Mouse (Mus musculus) myocyte (in vitro differentiated cells): ENCODE measurements around the gene Krtap31-2. TPM values are rescaled to one million over a fixed set of nuclear protein-coding genes. Genes with fewer than 3 reads are reported as not detected.

Experiments
- H3K27me3 ChIP-seq: one replicate; pipeline ENCODE4 v1.6.1; 2011; ENCODE audit not compliant: control insufficient read depth, insufficient read depth, insufficient read length
- H3K36me3 ChIP-seq: one replicate; pipeline ENCODE4 v1.6.1; 2011; ENCODE audit not compliant: control insufficient read depth, insufficient read depth
- H3K4me2 ChIP-seq: one replicate; pipeline ENCODE4 v1.6.1; 2011; ENCODE audit warnings: low read depth, control low read depth
- H3K4me3 ChIP-seq: one replicate; pipeline ENCODE4 v1.5.1; 2011; ENCODE audit warnings: mild to moderate bottlenecking, control low read depth, moderate library complexity
- H3K79me2 ChIP-seq: one replicate; pipeline ENCODE4 v1.6.1; 2011; ENCODE audit not compliant: control insufficient read depth, insufficient read depth
- H3ac ChIP-seq: one replicate; pipeline ENCODE4 v1.6.1; 2011; ENCODE audit not compliant: control insufficient read depth, insufficient read length
- CEBPB ChIP-seq: IDR thresholded peaks from 2 replicates; pipeline ENCODE4 v1.6.1; 2011; ENCODE audit warnings: mild to moderate bottlenecking, moderate library complexity; ENCODE audit not compliant: poor library complexity, insufficient read depth, severe bottlenecking
- E2F4 ChIP-seq: IDR thresholded peaks from one replicate; pipeline ENCODE4 v1.6.1; 2011; ENCODE audit warnings: mild to moderate bottlenecking, control low read depth, moderate library complexity; ENCODE audit not compliant: insufficient read depth
- MAX ChIP-seq: IDR thresholded peaks from one replicate; pipeline ENCODE4 v1.6.1; 2011; ENCODE audit warnings: low read depth, mild to moderate bottlenecking, control low read depth
- MYOD1 ChIP-seq, 3 experiments: IDR thresholded peaks; one replicate each; pipeline ENCODE4 v1.6.1; 2011; ENCODE audit warnings: control low read depth in 2 of 3, low read depth in 2 of 3, mild to moderate bottlenecking in 2 of 3, moderate library complexity in 1 of 3; ENCODE audit not compliant: insufficient read length in 2 of 3, control insufficient read depth in 1 of 3
- MYOG ChIP-seq, 3 experiments: IDR thresholded peaks; one replicate each; pipeline ENCODE4 v1.6.1; 2011; ENCODE audit warnings: control low read depth in 2 of 3, low read depth in 2 of 3, mild to moderate bottlenecking in 2 of 3; ENCODE audit not compliant: insufficient read length in 2 of 3, control insufficient read depth in 1 of 3, insufficient read depth in 1 of 3
- POLR2AphosphoS2 ChIP-seq: IDR thresholded peaks from one replicate; pipeline ENCODE4 v1.6.1; 2011; ENCODE audit warnings: low read depth, control low read depth; ENCODE audit not compliant: insufficient read length
- TCF12 ChIP-seq: IDR thresholded peaks from one replicate; pipeline ENCODE4 v1.6.1; 2011; ENCODE audit warnings: mild to moderate bottlenecking, control low read depth; ENCODE audit not compliant: poor library complexity, insufficient read depth, severe bottlenecking
- TCF3 ChIP-seq: IDR thresholded peaks from one replicate; pipeline ENCODE4 v1.6.1; 2011; ENCODE audit warnings: low read depth, control low read depth; ENCODE audit not compliant: insufficient read length
- USF1 ChIP-seq: IDR thresholded peaks from one replicate; pipeline ENCODE4 v1.6.1; 2011; ENCODE audit warnings: low read depth, mild to moderate bottlenecking, control low read depth, moderate library complexity
- polyA plus RNA-seq: library from polyadenylated mRNA; unstranded; fragments of >200 nt; fragmentation: generic; extraction: Trizol; gene quantifications from one replicate; pipeline ENCODE4 v1.2.1, GENCODE M21; 2012; ENCODE audit warnings: missing spikeins

The Krtap31-2 gene
- polyA plus RNA-seq, 1 experiment: not detected

DNA sequence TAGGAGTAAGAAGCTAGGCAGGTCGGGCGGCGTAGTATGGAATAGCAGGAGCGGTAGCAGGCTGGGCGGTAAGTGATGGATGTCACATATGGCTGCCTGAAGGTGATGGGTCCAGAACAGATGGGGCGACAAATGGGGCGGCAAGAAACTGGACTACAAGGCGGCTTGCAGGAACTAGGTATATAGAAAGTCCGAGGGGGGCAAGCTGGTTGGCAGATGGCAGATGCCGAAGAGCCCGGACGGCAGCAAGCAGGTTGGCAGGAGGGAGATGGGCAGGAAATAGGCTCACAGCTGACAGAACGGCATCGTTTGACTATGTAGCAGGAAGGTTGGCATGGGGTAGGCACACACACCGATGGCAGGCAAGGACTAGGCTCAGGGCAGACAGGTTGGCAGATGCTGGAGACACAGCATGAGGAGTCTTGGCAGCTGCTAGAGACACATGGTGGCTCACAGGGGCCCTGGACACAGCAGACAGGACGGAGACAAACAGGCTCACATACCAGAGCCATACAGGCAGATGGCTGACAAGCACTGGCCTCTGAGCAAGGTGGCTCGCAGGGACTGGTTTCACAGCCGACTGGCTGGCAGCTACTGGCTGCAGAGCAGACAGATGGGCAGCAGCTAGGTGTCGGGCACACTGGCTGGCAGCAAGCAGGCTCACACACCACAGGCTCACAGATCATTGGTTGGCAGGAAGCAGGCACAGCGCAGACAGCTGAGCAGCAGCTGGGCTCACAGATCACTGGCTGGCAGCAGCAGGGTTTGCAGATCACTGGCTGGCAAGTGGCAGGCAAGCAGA lies 49.4 kb downstream of the Krtap31-2 start:
- H3K27me3 ChIP-seq: peaks cover 11% of the 10 kb centered on the region
- H3K4me2 ChIP-seq: peak overlapping the region; percentile 32
- TF ChIP-seq CEBPB (no peak), USF1 (no peak), TCF3 (peak; percentile 92), MYOG (IDR thresholded peaks at IDR 0.05; ENCODE audit: control insufficient read depth in 1 of 3, insufficient read depth in 1 of 3, insufficient read length in 2 of 3, low read depth in 2 of 3) (peak in 2 of 3 experiments; percentile 82 to 97), MYOD1 (IDR thresholded peaks at IDR 0.05; ENCODE audit: control insufficient read depth in 1 of 3, insufficient read length in 2 of 3, low read depth in 2 of 3) (peak in 2 of 3 experiments; percentile 87 to 97)
- no peak overlapping the region for H3ac ChIP-seq
- no peak overlapping the region for H3K4me3 ChIP-seq
- H3K79me2 ChIP-seq: no peaks in the 10 kb centered on the region
- H3K36me3 ChIP-seq: no peaks in the 10 kb centered on the region

DNA sequence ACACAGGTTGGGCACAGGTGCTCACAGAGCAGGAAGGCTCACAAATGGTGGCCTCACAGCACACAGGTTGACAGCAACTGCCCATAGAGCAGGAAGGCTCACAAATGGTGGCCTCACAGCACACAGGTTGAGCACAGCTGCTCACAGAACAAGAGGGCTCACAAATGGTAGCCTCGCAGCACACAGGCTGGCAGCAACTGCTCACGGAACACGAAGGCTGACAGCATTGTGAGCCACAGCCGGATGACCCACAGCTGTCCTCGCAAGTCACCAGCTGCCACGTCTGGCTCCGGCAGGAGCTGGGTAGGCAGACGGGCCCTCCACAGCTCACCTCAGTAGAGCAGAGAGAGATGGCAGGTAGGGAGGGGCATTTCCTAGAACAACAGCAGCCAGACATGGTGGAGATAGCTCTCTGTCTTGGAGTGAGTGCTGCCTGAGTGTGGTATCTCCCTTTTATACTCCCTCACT lies 50.1 kb downstream of the Krtap31-2 start, which contains the start of gene Krtap16-1:
Gene Krtap16-1, minus strand, starts transcription at position 418 of the 468 bp plus-strand sequence.
- no peak for TF ChIP-seq POLR2AphosphoS2
- peak in 2 of 3 experiments; percentile 83 to 94 for TF ChIP-seq MYOD1 (IDR thresholded peaks at IDR 0.05; ENCODE audit: control insufficient read depth in 1 of 3, insufficient read length in 2 of 3, low read depth in 2 of 3)
- TF ChIP-seq MAX: no peak
- peak; percentile 85 for TF ChIP-seq TCF3
- no peak for TF ChIP-seq USF1
- no peak for TF ChIP-seq E2F4
- TF ChIP-seq TCF12: no peak
- peak in 2 of 3 experiments; percentile 75 to 86 for TF ChIP-seq MYOG (IDR thresholded peaks at IDR 0.05; ENCODE audit: control insufficient read depth in 1 of 3, insufficient read depth in 1 of 3, insufficient read length in 2 of 3, low read depth in 2 of 3)
- peaks cover 4% of the 10 kb centered on the region for H3K27me3 ChIP-seq
- H3K4me2 ChIP-seq: peak within 1 kb of the TSS; percentile 32
- no peaks in the 10 kb centered on the region for H3K79me2 ChIP-seq
- no peaks in the 10 kb centered on the region for H3K36me3 ChIP-seq
- H3ac ChIP-seq: no peak within 1 kb of the TSS
- no peak within 1 kb of the TSS for H3K4me3 ChIP-seq

Other genes with a start within 250 kb of the Krtap31-2 start
- gene Gm14190, start 245.6 kb upstream of the Krtap31-2 start, polyA plus RNA-seq: not detected
- not detected for gene Gm14180, start 202.0 kb upstream of the Krtap31-2 start, polyA plus RNA-seq
- not detected for gene Gm11595, start 163.4 kb upstream of the Krtap31-2 start, polyA plus RNA-seq
- gene Krtap4-8, start 155.6 kb upstream of the Krtap31-2 start, polyA plus RNA-seq: not detected
- gene Krtap4-9, start 151.1 kb upstream of the Krtap31-2 start, polyA plus RNA-seq: not detected
- gene Gm11596, start 142.8 kb upstream of the Krtap31-2 start, polyA plus RNA-seq: not detected
- gene Gm11569, start 137.4 kb upstream of the Krtap31-2 start, polyA plus RNA-seq: not detected
- not detected for gene Gm11554, start 131.8 kb upstream of the Krtap31-2 start, polyA plus RNA-seq
- gene Krtap4-13, start 126.4 kb upstream of the Krtap31-2 start, polyA plus RNA-seq: not detected
- not detected for gene Gm11564, start 120.6 kb upstream of the Krtap31-2 start, polyA plus RNA-seq
- gene 2300003K06Rik, start 98.2 kb upstream of the Krtap31-2 start, polyA plus RNA-seq: not detected
- not detected for gene Krtap4-16, start 84.7 kb upstream of the Krtap31-2 start, polyA plus RNA-seq
- not detected for gene Gm11568, start 78.4 kb upstream of the Krtap31-2 start, polyA plus RNA-seq
- gene Gm11559, start 71.8 kb upstream of the Krtap31-2 start, polyA plus RNA-seq: not detected
- gene Krtap9-1, start 62.9 kb upstream of the Krtap31-2 start, polyA plus RNA-seq: not detected
- not detected for gene Gm11567, start 57.1 kb upstream of the Krtap31-2 start, polyA plus RNA-seq
- gene Krtap31-1, start 28.4 kb upstream of the Krtap31-2 start, polyA plus RNA-seq: not detected
- gene Gm11565, start 21.5 kb upstream of the Krtap31-2 start, polyA plus RNA-seq: not detected
- gene Krtap9-5, start 12.2 kb downstream of the Krtap31-2 start, polyA plus RNA-seq: not detected
- gene Krtap29-1, start 42.8 kb downstream of the Krtap31-2 start, polyA plus RNA-seq: not detected
- gene Krtap16-1, start 50.3 kb downstream of the Krtap31-2 start, polyA plus RNA-seq: not detected
- not detected for gene Krtap17-1, start 57.7 kb downstream of the Krtap31-2 start, polyA plus RNA-seq
- gene Krt33a, start 79.9 kb downstream of the Krtap31-2 start, polyA plus RNA-seq: not detected
- 0.06 TPM for gene Krt33b, start 93.6 kb downstream of the Krtap31-2 start, polyA plus RNA-seq
- not detected for gene Krt34, start 105.3 kb downstream of the Krtap31-2 start, polyA plus RNA-seq
- gene Krt31, start 114.3 kb downstream of the Krtap31-2 start, polyA plus RNA-seq: 0.89 TPM
- gene Krt32, start 151.9 kb downstream of the Krtap31-2 start, polyA plus RNA-seq: not detected
- not detected for gene Krt35, start 159.9 kb downstream of the Krtap31-2 start, polyA plus RNA-seq
- not detected for gene Krt36, start 169.3 kb downstream of the Krtap31-2 start, polyA plus RNA-seq
- gene Krt13, start 185.3 kb downstream of the Krtap31-2 start, polyA plus RNA-seq: 2.9 TPM
- 0.02 TPM for gene Krt15, start 199.6 kb downstream of the Krtap31-2 start, polyA plus RNA-seq
- gene Krt19, start 212.4 kb downstream of the Krtap31-2 start, polyA plus RNA-seq: 0.85 TPM